1 mouse cellular context compared by ENCODE assay signal in genomic region chr17:88255744-88256598, GRCm38 (mm10).
A peak's percentile ranks its signal among the peaks of the same experiment; 100 is the strongest.
TF ChIP-seq lines count a peak whose summit lies in the region.

No protein-coding gene starts in this region.

TF ChIP-seq in CH12.LX, 34 proteins besides CTCF, POLR2A, EP300 and RAD21 (continued from another document):
- TF ChIP-seq CHD2 (IDR thresholded peaks at IDR 0.05; ENCODE audit: low read length): no peak
- TF ChIP-seq BHLHE40 (IDR thresholded peaks at IDR 0.05; ENCODE audit: low read depth, low read length): no peak; the same call in 1 of the 2 replicates
- TF ChIP-seq MAFK (IDR thresholded peaks at IDR 0.05; ENCODE audit: insufficient replicate concordance, low read length): no peak
- no peak for TF ChIP-seq USF1 (IDR thresholded peaks at IDR 0.05; ENCODE audit: low read depth, low read length)
- no peak for TF ChIP-seq ZKSCAN1 (IDR thresholded peaks at IDR 0.05; ENCODE audit: borderline replicate concordance, low read depth, low read length)
- no peak for TF ChIP-seq MXI1 (IDR thresholded peaks at IDR 0.05; ENCODE audit: low read depth, low read length)
- 0 out of 2 replicates have a peak, but pooled peaks have one; percentile 43 for TF ChIP-seq MYC (IDR thresholded peaks at IDR 0.05; ENCODE audit: low read depth, low read length)
- no peak for TF ChIP-seq KAT2A (IDR thresholded peaks at IDR 0.05; ENCODE audit: insufficient replicate concordance, low read length)
- no peak for TF ChIP-seq PAX5 (IDR thresholded peaks at IDR 0.05; ENCODE audit: low read length)
- peak; percentile 62 for TF ChIP-seq ZC3H11A (IDR thresholded peaks at IDR 0.05; ENCODE audit: low read depth, low read length)
- TF ChIP-seq ETS1 (conservative IDR thresholded peaks at IDR 0.05; ENCODE audit: low read depth, low read length): no peak
- TF ChIP-seq MAX (IDR thresholded peaks at IDR 0.05; ENCODE audit: low read length): no peak; the same call in 1 of the 2 replicates
- no peak for TF ChIP-seq JUND (conservative IDR thresholded peaks at IDR 0.05; ENCODE audit: low read depth, low read length)
- TF ChIP-seq E2F4 (IDR thresholded peaks at IDR 0.05; ENCODE audit: insufficient replicate concordance, low read depth, low read length): no peak
- TF ChIP-seq HCFC1 (IDR thresholded peaks at IDR 0.05; ENCODE audit: low read depth, low read length): no peak
- peak; percentile 73; the same call in 1 of the 2 replicates for TF ChIP-seq UBTF (IDR thresholded peaks at IDR 0.05; ENCODE audit: low read depth, low read length)
- no peak for TF ChIP-seq RCOR1 (conservative IDR thresholded peaks at IDR 0.05; ENCODE audit: low read depth, low read length)
- no peak for TF ChIP-seq MEF2A (IDR thresholded peaks at IDR 0.05; ENCODE audit: borderline replicate concordance, low read depth, low read length)
- TF ChIP-seq SMC3 (IDR thresholded peaks at IDR 0.05; ENCODE audit: low read depth, low read length): peak; percentile 93
- TF ChIP-seq NELFE (IDR thresholded peaks at IDR 0.05; ENCODE audit: low read depth, low read length): no peak
